Mouse (Mus musculus): ENCODE results near the gene Gpcpd1.
"Not testable (repeated sequence)": the region's sequence is repeated elsewhere in the genome, so short reads cannot be mapped to it uniquely, and the experiment has no call there.

Gene Gpcpd1

GRCm38 (mm10) chr2:132587240-132587779 lies at the start of gene Gpcpd1:
TSS of gene Gpcpd1 (minus strand) at chr2:132587729.
- no peak for DNase-seq (ENCODE audit: low spot score)

GRCm38 (mm10) chr2:132636534-132636933 lies 49.0 kb upstream of the Gpcpd1 start:
- no peak for DNase-seq (ENCODE audit: low spot score)

GRCm38 (mm10) chr2:132628626-132629025 lies 41.1 kb upstream of the Gpcpd1 start:
- DNase-seq (ENCODE audit: low spot score), result no peak

GRCm38 (mm10) chr2:132623092-132623491 lies 35.6 kb upstream of the Gpcpd1 start:
- no peak for DNase-seq (ENCODE audit: low spot score)

- DNase-seq (ENCODE audit: low spot score), result no peak
Measured at GRCm38 (mm10) chr2:132617693-132618092, 30.2 kb upstream of the Gpcpd1 start.

- DNase-seq (ENCODE audit: low spot score), result no peak
Measured at GRCm38 (mm10) chr2:132613581-132614188, 26.2 kb upstream of the Gpcpd1 start.

- DNase-seq (ENCODE audit: low spot score), result no peak
Measured at GRCm38 (mm10) chr2:132611551-132612233, 24.2 kb upstream of the Gpcpd1 start.

- no peak for DNase-seq (ENCODE audit: low spot score)
Measured at GRCm38 (mm10) chr2:132607141-132608093, 19.9 kb upstream of the Gpcpd1 start.

GRCm38 (mm10) chr2:132605795-132606563 lies 18.4 kb upstream of the Gpcpd1 start:
- DNase-seq (ENCODE audit: low spot score), result no peak

- DNase-seq (ENCODE audit: low spot score), result no peak
Measured at GRCm38 (mm10) chr2:132604922-132605321, 17.4 kb upstream of the Gpcpd1 start.

- no peak for DNase-seq (ENCODE audit: low spot score)
Measured at GRCm38 (mm10) chr2:132603706-132604105, 16.2 kb upstream of the Gpcpd1 start.

GRCm38 (mm10) chr2:132601777-132602176 lies 14.2 kb upstream of the Gpcpd1 start:
- DNase-seq (ENCODE audit: low spot score), result no peak

GRCm38 (mm10) chr2:132600081-132600480 lies 12.6 kb upstream of the Gpcpd1 start:
- no peak for DNase-seq (ENCODE audit: low spot score)

- DNase-seq (ENCODE audit: low spot score), result peak; percentile 23
Measured at GRCm38 (mm10) chr2:132599127-132599526, 11.6 kb upstream of the Gpcpd1 start.

- DNase-seq (ENCODE audit: low spot score), result no peak
Measured at GRCm38 (mm10) chr2:132597866-132598480, 10.4 kb upstream of the Gpcpd1 start.

GRCm38 (mm10) chr2:132597226-132597625 lies 9.7 kb upstream of the Gpcpd1 start:
- DNase-seq (ENCODE audit: low spot score), result no peak

GRCm38 (mm10) chr2:132595601-132596235 lies 8.2 kb upstream of the Gpcpd1 start:
- no peak for DNase-seq (ENCODE audit: low spot score)

- no peak for DNase-seq (ENCODE audit: low spot score)
Measured at GRCm38 (mm10) chr2:132592126-132592525, 4.6 kb upstream of the Gpcpd1 start.

GRCm38 (mm10) chr2:132591579-132591978 lies 4.0 kb upstream of the Gpcpd1 start:
- DNase-seq (ENCODE audit: low spot score), result not testable (repeated sequence)

GRCm38 (mm10) chr2:132589906-132590538 lies 2.5 kb upstream of the Gpcpd1 start:
- DNase-seq (ENCODE audit: low spot score), result no peak
